Mouse (Mus musculus): ENCODE results near the gene Fgb.

DNA sequence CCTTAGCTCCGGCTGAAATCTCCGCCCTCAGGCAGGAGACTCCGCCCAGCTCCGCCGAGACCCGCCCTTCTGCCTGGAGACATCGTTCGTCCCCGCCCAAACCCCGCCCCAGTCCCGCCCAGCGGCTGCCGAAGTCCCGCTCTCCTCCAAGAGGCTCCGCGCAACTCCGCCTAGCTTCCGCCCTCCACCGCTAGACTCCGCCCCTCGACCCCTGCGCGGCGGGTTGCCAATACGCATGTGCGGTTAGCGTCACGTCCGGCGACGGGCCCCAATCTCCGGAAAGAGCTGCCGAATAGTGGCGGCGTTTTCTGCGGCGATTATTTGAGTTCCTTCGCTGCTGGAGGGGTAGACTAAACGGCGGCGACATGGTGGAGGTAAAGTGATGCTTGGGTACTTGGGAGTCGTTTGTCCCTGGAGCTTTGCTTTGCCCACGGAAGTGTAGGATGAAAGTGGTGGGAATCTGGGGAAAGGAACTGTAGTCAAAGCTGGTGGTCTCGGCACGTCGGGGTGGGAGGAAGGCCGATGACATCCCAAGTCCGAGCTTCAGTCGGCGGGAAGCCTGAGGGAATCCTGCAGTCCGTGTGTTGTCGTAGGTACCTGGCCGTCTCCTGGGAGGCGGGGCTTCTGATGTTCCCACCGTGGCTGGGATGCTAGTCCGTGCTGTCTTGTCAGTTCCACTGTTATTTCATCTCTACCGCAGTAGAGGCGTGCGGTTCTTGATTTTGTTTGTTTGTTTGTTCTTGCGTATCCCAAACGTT lies 5.8 kb upstream of the Fgb start, which contains the start of gene Plrg1:
- TF ChIP-seq CTCF (IDR thresholded peaks at IDR 0.05; ENCODE audit: low read depth) (peak; percentile 33; the same call in 1 of the 2 replicates), EP300 (IDR thresholded peaks at IDR 0.05; ENCODE audit: low read depth) (no peak)

Measured in liver, embryonic 14.5 days (tissue).